Mouse (Mus musculus): Measurements from ENCODE around the gene Lysmd1.
A peak's percentile ranks its signal among the peaks of the same experiment; 100 is the strongest.

Gene Lysmd1

DNA sequence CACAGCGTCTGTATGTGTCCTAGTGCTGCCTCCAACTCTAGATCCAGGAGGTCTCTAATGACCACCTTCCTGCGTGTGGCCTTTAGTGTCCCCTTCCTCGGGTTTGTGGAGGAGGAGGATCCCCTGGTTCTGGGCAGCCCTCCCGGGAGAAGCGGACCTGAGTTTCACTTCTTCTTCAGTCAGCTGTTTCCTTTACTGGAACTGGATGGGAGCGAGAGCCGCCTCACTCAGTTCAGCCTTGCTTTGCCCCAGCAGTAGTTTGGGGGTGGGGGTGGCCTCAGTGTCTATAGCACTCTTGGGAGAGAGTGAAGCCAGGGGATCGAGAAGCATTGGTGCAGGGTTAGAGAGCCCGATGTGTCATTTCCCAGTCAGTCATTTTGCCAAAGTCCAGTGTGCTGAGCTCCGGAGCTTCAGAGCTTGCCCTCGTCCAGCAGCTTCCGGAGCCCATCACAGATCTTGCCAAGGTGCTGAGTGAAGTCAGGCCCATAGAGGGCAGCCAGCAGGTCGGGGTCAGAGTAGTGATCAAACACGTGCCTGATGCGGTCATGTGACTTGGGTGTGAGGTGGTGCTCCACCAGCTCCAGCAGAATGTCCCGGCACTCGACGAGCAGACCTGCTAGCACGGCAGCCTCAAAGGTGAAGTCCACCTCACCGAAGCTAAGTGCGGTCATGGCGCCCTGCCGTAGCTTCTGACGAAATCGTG is 5.8 kb downstream of the Lysmd1 start:
- DNase-seq, result peak; percentile 68

- DNase-seq, result no peak
Measured at GRCm38 (mm10) chr3:95140289-95140595, 6.4 kb downstream of the Lysmd1 start.

DNA sequence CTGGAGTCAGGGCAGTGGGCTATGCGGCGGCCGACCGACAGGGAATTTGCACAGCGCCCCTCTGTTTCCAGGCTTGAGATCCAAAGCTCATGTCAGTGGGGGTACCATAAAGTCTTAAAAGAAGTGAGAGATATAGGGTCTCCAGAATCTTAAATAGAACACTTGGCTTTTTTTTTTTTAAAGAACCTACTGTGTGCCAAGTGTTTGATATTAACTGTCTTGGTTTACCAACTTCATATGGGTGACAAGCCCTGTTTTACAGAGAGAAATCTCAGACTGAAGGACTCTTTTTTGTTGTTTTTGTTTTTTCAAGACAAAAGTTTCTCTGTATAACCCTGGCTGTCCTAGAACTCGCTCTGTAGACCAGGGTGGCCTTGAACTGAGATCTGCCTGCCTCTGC is 6.9 kb downstream of the Lysmd1 start:
- DNase-seq, result no peak

DNA sequence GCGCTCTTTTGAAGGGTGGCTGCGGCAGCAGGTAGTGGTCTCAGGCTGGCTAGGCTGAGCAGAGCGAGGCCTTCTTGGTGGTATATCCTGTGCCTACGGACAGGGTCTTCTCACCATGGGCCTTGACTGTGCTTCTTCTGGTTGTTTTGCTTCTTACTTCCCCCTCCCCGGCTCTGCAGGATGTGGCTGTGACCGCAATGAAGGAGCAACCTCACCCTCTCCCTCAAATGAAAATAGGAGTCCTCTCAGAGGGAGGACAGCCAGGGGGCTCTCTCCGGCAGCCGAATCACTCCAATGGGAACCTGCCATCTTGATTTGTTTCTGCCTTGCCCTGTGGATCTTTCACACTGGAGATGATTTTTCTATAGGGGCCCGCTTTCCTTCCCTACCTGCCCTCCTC is 7.6 kb downstream of the Lysmd1 start:
- no peak for DNase-seq

GRCm38 (mm10) chr3:95141952-95142616 is 8.2 kb downstream of the Lysmd1 start, which contains the start of gene Tnfaip8l2:
TSS of gene Tnfaip8l2 (minus strand) at chr3:95142360.
- DNase-seq, result no peak

- DNase-seq, result peak; percentile 91
Measured at GRCm38 (mm10) chr3:95142617-95143011, 8.7 kb downstream of the Lysmd1 start.

DNA sequence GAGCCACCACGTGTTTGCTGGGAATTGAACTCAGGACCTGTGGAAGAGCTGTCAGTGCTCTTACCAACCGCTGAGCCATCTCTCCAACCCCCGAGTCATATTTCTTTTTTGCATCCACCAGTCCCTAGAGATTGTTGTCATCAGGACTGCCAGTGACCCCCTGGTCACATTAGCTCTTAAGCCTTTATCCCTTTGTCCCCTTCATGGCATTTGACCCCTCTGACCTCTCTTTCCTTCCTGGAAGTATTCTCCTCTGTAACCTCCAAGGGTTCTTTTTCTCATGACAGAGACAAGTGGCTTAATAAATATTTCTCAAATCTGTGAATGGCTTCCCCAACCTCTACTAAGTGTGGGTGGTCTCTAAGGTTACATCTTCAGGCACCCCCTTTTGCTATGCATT is 14.0 kb downstream of the Lysmd1 start:
- peak; percentile 57 for DNase-seq

GRCm38 (mm10) chr3:95153874-95154273 is 20.0 kb downstream of the Lysmd1 start:
- DNase-seq, result no peak

GRCm38 (mm10) chr3:95159511-95159986 is 25.7 kb downstream of the Lysmd1 start:
- DNase-seq, result no peak

DNA sequence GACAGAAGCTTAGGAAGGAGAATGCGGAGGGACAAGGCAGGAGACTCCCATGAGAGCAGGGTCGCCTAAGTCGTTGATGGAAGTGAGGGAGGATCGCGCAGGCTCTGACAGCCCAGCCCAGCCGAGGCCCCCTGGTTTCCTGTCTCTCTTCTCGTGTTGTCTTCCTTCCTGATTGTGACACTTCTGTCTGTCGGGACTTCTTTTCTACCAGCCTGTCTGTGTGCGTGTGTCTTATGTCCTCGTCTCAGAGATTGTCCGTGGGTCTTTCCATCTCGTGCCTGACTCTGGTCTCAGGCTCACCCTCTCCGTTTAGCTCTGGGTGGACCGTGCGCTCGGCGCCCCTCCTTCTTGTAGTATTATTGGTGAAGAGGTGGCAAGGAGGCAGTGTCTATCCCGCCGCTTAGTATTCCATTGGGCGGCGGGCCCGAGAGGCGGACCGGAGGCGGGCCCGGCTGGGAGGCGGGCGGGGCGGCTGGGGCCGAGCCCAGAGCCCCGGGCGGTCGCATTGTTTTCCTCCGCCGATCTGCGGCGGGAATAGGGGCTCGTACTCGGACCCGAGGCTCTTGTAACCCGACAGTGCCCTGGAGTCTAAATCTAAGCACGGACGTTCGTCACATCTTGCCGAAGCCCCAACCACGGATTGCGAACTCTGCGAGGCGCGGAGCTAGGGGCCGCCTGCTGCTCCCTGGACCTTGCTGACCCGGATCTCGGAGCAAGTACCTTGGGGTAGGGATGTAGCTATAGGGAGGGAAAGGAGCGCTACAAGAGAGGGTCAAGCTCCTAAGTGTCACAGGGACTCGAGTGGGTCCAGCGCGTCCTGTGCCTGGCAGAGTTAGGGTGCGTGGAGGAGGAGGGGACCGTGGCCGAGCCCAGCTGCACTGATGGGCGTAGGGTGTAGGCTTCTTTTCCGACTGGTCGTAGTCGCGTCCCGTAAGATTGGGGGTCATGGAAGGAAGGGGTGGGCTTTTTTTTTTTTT is 26.4 kb downstream of the Lysmd1 start, which contains the start of gene Sema6c:
Gene Sema6c, plus strand, starts transcription at position 471 of the 977 bp plus-strand sequence.
- DNase-seq, result peak; percentile 93

DNA sequence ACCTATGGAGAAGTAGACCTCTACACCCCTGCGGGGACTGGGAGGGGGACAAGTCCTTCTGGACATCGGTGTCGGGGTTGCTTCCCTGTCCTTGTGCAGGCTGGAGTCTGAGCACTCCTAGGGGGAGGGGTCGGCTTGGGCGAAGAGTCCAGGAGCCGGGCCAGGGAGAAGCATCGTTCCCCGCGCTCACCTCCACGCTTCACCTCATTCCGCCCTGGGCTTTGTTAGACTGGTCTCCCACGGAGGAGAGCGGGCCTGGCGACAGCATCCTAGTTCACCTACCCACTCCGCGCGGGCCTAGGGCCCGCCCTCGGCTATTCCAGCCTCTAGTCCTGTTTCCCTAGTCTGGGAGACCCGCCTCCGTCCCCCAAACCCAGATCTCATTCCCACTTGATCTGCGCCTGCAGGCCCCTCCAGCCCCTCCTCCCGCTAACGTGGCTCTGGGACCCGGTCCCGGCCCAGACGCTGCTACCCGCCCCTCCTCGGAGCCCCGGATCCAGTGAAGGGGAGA is 27.2 kb downstream of the Lysmd1 start:
- DNase-seq, result peak; percentile 31

DNA sequence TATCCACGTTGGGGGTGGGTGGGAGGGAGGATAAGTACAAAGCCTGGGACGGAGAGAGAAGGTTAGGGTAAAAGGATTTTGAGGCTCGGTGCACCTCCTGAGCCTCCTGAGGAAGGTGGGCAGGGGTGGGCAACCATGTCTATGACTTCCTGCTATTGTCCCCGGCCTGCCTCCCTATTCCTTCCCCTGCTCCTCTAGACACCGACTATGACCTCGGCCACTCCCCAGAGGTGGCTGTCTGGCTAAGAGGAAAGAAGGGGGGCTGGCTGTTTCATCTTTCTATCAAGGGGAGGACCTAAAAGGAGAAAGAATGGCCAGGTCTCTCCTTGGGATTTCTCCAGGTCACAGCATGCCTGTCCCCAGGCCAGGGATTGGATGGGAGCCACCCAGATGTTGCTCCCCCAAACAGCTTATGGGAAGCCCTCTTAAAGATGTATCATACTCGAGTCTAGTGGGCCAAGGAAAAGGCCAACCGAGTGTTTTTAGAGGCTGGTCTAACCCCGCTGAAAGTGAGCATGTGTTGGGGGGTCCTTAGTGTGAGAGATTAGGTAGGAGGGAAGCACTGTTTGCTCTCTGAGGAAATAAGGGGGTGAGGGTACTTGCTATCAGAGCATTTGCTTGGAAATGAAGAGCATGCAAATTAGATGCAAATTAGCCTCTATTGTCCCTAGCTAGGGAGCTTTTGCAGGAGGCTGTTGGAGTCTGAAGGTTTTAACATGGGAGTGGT is 27.9 kb downstream of the Lysmd1 start:
- no peak for DNase-seq

DNA sequence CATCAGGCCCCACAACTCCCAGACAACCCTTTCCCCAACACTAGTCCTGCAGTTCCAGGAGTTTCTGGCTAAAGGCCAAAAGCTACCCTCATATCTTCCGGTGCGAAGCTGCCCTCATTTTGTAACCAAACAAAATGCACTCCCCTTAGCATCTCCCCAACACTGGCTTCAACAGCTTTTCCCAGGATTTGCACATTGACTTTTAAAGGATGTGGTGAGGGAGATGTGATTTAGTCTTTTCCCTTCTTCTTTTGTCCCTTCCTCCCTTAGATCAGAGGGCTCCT is 28.4 kb downstream of the Lysmd1 start:
- no peak for DNase-seq

GRCm38 (mm10) chr3:95163419-95164255 is 29.7 kb downstream of the Lysmd1 start:
- peak; percentile 28 for DNase-seq

- no peak for DNase-seq
Measured at GRCm38 (mm10) chr3:95164256-95164550, 30.3 kb downstream of the Lysmd1 start.

- no peak for DNase-seq
Measured at GRCm38 (mm10) chr3:95164840-95165239, 31.0 kb downstream of the Lysmd1 start.

GRCm38 (mm10) chr3:95169996-95170395 is 36.1 kb downstream of the Lysmd1 start:
- DNase-seq, result no peak

DNA sequence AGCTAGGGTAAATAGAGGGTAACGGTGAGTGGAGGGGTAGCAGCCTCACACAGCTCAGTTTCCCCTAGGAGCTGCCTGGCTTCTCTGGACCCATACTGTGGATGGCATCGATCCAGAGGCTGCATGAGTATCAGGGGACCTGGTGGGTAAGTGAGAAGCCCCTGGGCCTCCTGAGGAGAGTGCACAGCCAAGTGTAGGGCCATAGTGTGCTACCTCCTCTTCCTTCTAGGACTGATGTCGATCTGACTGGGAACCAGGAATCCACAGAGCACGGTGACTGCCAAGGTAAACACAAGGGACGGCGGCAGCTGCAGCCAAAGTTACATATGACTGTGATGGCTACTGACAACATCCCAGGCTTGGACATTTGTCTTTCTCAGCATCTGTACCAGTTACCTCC is 37.2 kb downstream of the Lysmd1 start:
- DNase-seq, result no peak

- peak; percentile 23 for DNase-seq
Measured at GRCm38 (mm10) chr3:95172526-95173255, 38.8 kb downstream of the Lysmd1 start.

DNA sequence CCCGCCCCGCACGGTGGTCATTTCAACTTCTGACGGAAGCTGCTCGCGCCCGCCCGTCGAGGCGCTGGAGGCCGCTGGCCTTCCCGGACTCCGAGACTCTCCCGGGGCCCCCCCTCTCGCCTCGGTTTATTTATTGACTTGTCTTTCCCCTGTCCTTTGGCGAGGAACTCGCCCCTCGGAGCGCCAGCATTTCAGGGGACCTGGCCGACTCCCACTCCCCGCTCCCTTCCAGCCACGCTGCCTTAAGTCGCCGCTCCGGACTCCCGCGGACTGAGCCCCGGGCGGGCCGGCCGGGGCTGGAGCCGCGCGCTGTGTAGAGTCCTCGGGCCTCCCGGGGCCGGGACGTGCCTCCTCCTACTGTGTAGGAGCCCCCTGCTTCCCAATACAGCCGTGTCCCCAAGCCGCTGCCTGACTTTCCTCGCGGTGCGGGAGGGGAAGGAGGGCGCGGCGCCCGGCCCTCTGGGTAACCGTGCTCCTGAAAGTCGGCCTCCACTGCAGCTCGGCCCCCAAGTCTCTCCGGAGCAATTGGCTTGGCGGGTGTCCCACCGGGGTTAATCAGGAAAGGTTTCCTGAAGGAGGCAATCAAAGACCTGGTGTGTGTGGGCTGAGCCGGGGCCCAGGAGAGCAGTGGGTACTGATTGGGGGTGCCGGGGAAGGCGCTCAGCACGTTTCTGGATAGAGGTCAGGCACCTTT is 39.5 kb downstream of the Lysmd1 start:
- peak; percentile 51 for DNase-seq

Measured in kidney, postnatal 14 days (tissue).